Mouse (Mus musculus) kidney, adult 11 months (tissue): ENCODE measurements around the gene Ccdc57.
"Not testable (repeated sequence)": the region's sequence is repeated elsewhere in the genome, so short reads cannot be mapped to it uniquely, and the experiment has no call there.

ENCODE experiments used
- DNase-seq: peaks from one replicate; pipeline ENCODE4 v3.0.0; 2022

The Ccdc57 gene

DNA sequence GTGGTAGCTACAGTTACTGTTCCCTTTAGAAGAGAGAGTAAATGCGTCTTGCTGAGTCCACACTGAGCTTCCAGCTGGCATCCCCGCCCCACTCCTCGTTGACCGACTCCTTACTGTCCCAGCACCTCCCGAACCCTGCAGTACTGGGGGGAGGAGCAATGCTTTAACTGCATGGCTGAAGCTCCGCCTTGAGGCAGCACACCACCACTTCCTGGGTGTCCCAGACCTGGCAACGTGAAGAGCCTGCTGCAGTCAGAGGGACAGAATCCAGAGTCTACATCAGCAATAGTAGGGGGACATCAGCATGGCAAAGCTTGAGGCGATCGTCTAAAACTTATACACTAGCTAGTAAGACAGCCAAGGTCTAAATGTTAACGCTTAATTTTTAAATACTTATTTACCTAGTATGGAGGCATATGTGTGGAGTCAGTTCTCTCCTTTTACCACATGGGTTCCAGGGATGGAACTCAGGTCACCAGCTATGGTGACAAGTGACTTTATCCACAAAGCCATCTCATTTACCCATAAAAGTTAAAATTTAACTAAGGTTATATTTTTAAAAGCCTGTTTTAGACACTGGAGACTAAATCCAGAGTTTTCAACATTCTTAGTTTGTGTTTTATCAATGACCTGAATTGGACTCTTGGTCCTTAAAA, 30.1 kb downstream of the Ccdc57 start:
- DNase-seq, result peak; percentile 45

DNA sequence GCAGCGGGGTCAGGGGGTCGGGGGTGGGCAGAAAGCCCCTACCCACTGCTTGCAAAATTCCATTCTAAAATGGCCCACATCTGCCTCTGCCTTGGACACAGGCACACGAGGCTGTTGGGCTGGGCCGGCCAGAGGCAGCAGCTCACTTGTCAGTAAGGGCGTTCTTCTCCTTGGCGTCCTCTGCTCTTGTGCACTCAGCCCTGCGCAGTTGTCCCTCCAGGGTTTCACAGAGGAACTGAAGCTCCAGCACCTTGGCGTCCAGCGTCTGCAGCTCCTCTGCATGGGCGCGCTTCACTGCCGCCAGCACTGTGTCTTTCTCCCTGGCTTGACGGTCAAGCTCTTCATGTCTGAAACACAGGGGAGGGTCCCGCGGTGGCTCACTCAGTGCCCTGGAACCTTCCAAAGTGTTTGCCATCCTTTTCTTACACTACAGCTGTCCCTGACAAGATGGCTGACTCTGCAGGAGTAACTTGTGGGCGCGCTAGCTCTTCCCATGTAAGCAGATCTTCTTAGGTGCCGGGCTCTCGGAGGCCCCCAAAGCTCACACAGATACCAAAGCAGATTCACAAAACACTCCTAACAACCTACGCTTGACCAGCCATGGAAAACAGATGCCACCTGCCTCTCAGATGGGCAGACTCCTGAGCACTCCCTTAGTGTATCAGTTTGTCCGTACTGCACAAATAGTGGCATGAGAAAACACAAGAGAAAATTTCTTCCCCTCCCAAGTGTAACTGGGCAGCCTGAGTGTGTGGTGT, 30.8 kb downstream of the Ccdc57 start:
- DNase-seq, result no peak

DNA sequence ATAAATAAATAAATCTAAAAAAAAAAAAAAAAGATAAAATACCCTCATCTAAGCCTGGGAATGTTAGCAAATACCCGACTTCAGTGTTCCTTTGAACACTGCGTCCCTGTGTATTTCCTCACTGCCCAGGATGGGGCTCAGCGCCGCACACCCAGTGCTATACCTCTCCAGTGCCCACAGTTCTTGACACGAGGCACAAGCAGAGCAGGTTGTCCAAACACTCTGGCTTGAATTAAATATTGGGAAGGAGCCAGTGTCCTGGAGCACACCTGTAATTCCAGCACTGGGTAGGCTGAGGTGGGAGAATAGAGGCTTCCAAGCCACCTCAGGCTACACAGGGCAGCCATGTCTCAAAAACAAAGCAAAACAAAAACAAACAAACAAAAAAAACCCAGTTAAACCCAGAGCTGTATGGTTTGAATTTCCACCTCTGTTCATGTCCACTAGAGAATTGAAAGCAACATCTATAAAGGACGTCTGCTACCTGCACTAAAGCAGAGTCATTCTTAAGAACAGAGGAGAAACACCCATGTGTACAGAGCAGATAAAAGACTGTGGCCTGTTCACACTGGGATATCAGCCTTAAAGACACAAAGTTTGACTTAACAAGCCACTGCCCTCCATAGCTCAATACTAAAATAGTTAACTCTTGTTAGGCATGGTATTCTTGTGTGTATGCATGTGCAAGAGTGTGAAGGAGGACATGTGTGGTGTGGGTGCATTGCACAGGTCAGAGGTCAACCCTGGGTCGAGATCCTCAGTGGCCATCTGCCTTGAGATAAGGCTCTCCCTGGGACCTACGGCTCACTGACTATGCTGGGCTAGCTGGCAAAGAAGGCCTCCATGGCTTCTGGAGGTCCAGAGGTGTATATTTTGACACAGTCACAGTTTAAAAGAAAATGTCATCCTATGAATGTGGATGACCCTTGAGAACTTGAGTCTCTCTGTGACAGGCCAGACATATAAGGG, 32.1 kb downstream of the Ccdc57 start:
- no peak for DNase-seq

DNA sequence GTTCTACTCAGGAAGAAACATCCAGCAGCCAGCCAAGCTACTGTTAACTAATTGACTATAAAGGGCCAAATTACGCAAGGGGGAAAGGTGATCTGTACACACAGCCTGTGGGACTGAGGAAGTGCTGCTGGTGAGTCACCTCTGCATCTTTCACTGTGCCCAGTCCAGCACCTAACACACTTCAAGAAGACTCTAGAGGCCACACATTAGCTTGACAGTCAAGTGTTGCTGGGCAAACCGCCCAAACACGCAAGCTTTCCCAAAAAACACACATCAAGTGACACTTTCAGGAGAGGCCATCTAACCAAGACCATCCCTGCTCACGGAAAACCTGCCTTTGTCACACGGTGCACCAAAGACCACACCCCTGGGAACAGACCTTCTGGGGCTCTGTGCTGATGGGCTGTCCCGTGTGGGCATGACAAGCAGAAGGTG, 34.5 kb downstream of the Ccdc57 start:
- DNase-seq, result no peak

DNA sequence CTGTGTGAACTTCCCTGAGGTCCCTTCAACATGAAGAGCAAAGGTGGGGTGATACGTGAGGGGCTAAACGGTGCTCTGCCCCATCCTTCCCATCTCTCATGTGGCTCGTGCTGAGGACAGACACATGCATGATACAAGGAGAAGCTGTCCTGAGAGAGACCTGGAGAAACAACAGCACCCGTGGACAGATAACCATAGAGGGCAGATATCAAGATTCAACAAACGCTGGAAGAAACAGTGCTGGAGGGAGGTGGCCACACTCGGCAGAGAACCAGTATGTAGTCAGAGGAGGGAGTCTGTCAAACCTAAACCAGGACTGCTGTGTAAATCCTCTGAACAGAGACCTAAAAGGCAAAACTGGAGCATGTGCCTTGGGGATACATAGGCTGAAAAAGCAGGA, 37.2 kb downstream of the Ccdc57 start:
- DNase-seq, result no peak

DNA sequence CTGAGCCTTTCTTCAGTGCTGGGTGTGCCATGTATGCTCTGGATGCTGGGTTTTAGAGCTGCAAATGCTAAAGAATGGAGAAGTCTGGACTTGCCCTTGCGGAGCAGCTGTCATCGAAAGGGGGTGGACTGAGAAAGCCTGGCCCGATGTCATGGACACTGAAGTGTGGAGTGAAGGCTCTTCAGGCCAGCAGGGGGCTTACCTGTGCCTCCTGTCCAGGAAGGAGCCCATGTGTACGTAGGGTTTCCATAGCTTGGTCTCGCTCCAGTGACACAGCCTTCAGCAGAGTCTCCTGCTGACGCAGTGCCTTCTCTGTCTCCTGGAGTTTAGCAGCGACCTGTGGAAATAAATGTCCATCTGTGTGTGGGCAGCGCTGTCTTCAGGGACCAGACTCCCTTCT, 38.3 kb downstream of the Ccdc57 start:
- no peak for DNase-seq

DNA sequence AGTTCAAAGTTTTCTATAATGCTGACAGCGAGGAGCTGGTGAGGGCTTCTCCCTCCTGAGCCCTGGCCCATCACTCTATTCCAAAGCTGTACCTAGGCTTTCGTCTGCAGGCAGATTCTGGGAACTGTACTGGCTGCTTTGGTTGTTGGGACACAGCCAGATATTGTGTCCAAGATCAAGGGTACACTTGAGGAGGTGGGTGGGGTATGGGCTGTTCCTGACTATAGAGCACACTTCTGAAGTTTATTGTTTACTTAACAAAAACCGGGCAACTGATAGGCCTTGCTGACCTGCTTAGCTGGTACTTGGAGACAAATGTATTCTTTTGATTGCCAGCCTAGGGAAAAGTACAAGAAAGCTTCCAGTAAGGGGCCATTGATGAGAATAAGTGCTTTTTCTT, 43.5 kb downstream of the Ccdc57 start:
- DNase-seq, result no peak

DNA sequence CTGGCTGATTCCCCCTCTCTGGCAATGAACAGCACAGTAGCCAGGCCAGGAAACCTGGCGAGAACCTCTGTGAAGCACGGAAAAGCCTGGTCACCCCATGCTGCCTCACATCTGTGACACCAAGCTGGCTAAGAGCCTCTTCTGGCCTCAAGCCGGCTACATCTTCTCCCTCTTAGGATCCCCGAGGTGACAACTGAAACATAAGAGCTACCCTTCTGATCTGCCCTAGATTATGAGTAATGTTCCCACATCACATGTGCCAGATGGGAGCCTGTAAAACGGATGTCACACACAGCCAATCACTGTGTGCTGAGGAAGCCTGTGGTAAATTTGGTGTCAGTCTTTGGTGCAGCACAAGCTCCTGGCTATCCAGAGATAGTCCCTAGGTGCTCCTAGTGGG, 44.0 kb downstream of the Ccdc57 start:
- DNase-seq, result no peak

DNA sequence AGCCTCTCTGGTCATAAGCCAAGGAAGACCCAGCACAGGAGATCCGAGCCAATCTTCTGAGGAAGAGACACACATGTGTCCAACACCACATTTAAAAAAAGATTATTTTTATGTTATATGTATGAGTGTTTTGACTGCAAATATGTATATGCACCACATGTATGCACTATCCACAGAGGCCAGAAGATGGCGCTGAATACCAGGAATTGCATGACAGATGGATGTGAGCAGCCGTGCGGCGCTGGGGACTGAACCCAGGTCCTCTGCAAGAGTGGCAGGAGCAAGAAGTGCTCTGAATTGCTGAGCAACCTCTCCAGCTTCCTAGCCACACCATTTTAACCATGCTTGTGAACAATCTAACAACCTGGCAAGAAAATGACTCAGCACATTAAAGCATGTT, 45.2 kb downstream of the Ccdc57 start:
- no peak for DNase-seq

DNA sequence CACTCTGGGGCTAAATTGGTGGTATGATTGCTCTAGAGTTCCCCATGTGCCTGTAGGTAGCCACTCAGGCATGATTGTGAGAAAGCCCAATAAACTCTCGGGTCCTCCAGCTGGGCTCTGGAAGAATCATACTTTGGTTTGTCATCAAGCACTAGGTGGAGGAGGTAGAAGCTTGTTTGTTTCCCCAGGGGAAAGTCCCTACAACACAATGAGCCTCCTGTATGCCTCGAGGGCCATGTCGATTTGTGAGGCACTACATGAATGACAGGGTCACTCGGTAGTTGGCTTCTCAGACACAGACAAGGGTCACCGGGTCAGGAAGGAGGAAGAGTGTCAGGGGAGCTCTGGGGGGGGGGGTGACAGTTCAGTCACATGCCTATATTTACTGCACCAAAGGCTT, 46.2 kb downstream of the Ccdc57 start:
- DNase-seq, result no peak

DNA sequence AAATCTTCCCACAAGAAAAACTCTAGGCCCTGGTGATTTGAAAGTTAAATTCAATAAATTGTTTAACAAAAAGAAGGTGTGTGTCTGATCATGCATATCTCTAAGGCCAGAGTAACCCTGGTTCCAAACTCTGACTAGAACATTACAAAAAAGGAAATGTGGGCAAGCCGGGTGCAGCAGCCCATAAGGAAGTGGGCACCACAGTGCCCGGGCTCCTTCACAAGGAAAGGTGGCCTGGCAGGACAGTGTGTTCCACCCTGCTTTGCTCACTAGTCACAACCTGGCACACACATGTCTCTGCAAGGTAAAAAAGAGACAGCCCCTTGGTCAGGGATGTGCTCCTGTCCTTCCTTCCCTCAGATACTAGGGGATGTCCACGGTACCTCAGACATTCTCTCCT, 49.1 kb downstream of the Ccdc57 start:
- no peak for DNase-seq

DNA sequence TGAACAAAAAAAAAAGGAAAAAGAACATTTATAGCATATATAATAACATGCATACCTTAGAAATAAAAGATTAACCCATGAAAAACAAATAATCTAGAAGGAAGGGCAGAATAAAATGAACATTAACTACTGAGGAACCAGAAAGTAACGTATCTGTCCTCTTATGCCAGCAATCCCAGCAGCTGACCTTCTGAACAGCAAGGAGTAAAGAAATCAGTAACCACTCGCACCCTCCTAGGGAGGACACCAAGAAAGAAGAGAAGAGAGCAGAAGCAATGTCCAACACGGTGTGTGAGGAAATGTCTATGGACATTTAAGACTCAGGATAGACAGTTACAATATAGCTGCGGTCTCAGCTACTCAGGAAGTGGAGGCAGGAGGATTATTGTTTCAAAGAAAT, 49.7 kb downstream of the Ccdc57 start:
- peak; percentile 36 for DNase-seq

DNA sequence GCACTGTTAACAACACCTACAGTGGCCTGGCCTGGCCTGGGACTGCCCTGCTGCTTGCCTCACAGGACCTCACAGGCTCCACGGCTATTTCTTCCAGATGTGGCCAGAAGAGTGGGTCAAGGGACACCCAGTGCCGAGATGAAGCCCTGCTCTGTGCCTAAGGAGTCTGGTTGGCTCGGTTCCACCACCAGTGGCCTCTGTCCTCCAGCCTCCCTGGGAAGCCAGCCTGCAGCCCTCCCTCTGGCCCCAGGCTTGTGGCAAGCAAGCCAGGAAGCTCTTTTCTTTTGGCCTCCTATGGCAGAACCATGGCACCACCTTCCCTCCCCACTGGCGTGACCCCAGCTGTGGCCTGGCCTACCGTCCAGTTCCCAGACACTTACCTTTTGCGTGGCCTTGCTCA, 59.5 kb downstream of the Ccdc57 start:
- DNase-seq, result peak; percentile 73

DNA sequence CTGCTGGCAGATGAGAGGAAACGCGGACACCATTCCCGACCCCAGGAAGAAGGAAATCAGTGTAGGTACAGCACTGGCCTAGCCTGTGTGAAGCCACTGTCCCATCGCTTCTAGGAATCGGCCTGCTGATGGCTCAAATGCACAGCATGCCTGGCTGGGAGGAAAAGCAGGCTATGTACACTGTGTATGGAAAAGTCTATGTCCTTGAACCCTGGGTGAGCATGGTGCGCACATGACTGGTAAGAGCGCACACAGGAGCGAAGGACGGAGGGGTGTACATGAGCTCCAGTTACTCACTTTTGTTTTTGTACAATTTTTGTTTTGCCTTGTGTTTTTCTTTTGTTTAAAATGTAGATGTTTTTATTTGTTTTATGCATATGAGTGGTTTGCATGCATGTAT, 61.2 kb downstream of the Ccdc57 start:
- DNase-seq, result no peak

DNA sequence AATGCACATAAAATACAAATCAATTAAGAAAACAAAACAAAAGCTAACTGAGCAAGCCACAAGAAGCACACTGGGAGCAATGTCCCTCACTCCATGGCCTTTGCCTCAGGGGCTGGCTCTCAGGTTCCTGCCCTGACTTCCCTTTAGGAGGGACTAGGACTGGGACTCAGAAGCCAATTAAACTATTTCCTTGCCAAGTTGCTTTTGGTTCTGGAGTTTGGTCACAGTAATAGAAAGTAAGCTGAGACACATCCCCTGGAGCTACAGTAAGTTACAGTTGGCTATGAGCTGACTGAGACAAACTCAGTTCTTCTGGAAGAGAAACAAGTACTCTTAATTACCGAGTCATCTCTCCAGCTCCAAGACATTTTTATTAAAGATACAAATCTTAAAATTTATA, 66.9 kb downstream of the Ccdc57 start:
- DNase-seq, result peak; percentile 23

DNA sequence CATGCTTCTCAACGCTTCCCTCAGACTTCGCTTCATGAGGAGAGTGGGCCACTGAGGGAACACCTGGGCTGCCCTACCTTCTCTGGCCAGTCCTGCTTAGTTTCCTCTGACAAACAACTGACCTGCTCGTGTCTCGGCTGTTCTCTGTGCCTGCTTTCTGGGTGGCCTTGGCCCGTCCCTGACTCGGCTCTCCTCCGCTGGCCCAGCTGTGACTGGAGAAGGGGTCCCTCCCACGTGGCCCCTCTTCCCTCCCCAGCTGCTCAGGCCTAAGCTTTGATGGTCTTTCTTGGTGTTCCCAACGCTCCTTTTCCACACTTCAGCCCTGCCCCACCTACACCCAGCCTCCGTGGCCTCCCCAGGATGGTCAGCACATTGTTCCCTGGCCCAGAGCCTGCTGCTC, 69.9 kb downstream of the Ccdc57 start:
- DNase-seq, result no peak

DNA sequence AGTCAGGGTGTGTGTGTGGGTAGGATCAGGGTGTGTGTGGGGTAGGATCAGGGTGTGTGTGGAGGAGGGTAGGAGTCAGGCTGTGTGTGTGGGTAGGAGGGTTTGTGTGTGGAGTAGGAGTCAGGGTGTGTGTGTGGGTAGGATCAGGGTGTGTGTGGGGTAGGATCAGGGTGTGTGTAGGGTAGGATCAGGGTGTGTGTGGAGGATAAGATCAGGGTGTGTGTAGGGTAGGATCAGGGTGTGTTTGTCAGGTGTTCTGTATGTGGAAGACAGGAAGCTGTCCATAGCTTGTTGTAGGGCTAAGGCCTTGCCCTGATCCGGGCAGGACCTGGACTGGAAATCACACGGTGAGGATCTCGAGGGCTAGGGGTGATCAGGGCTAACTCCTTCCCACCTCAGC, 76.7 kb downstream of the Ccdc57 start:
- not testable (repeated sequence) for DNase-seq

DNA sequence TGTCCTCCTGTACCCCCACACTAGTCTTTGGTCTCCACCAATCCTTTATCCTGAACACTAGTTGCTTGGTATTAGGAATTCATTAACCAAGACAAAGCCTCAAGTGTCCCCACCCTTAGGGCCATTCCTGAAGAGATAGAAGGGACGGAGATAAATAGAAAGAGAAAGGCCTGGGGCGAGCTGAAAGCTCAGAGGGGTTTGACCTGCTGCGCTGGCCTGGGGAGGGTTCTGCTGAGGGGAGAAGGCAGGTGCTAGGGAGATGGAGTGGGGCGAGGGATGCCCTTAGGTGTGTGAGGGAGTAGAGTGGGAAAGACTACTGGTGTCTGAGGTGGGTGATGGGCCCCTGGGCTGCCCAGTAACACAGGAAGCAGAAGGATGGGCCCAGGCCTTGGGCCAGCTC, 78.9 kb downstream of the Ccdc57 start:
- DNase-seq, result no peak

DNA sequence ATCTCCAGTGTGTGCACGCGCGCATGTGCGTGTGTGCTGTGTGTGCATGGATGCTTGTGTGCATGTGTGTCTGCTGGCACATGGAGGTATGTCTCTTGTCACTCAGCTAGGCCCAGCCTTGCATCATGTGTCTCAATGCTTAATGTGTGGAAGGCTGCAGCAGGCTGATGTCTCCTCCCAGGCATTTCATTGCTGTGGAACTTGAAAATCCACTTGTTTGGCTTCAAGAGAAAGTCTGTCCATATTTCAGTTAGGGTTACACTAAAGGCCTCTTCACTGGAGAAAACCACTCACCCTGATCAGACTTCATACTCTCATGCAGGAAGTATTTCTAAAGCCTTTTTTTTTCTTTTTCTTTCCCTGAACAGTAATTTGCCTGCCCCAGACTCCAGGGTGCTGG, 79.5 kb downstream of the Ccdc57 start:
- no peak for DNase-seq

DNA sequence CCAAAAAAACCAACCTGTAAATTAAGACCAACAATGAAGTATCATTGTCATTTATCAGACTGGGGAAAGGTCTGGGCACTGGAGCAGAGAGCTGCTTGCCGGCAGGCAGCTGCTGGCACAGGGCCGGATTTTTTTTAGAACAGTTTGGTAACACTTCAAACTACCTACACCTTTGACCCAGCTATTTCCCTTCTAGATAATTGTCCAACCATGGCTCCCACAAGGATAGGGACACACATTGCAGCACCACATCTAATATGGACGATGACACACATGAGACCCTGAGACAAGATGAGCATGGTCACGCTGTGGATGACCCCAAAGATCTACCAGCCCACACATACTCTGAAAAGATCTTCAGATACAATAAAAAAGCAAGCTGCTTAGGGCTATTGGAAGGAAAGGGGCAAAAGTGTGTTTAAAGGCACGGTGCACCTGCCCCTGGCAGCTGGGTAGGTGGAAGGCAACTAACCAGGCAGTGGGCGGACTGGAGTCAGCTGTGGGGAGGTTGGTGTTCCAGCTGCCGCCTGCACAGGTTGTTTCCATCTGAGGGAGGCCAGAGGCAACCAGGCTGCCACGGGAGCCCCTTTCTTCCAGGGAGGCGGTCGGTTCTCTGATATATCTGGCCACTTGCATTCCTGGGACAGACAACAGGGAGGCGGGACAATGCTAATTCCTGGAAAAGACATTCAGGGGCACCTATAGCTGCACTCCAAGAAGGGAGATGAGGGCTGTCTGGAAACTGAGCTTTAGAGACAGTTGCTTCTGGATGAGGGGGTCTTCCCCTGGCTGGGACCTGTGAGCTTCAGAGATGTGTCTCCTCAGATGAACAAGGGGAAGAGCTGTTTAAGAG, 80.4 kb downstream of the Ccdc57 start:
- DNase-seq, result peak; percentile 84

DNA sequence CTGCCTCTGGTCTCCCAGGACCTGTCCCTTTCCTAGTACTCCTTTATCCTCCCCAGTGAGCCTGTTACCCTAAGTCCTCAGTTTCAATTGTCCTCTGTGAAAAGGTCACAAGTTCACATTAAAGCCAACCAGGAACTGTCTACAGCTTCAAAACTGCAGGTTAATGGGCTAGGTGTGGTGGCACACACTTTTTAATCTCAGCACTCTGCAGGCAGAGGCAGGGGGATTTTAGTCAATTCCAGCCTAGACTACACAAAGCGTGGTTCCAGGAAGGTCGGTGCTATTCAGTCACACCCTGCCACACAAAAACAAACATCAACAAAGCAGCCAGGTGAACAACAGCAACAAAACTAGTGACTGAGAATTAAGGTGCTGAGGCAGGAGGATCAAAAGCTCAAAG, 81.1 kb downstream of the Ccdc57 start:
- no peak for DNase-seq

DNA sequence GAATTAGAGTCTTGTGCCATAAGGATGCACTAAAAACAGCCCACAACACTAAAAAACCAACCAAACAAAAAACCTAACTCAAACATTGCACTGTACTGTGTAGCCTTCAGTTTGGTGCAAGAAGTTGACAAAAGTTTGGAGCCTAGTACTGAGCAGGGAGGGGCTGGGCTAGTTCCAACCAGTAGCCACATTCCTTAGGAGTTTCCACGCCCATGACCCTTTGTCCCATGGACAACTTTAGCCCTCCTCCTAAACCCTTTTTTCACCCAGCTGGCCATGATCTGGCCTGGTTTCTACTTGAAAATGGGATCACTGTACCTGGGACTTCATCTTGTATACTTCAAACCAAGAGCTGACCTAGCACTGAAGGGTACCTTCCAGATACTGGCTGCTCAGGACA, 81.5 kb downstream of the Ccdc57 start:
- DNase-seq, result peak; percentile 43
